Mouse (Mus musculus) ES-E14 (cell line): ENCODE data around the gene Rdh14. TPM values are rescaled to one million over a fixed set of nuclear protein-coding genes. Genes with fewer than 3 reads are reported as not detected.

Source experiments
- DNase-seq: peaks from one replicate; pipeline ENCODE4 v3.0.0-alpha.2; 2013; ENCODE audit warnings: low read depth, low spot score
- H3K27ac ChIP-seq: 2 replicates; pipeline ENCODE4 v1.5.1; 2012; ENCODE audit warnings: low read depth, mild to moderate bottlenecking, low read length, moderate library complexity, mixed read lengths; ENCODE audit not compliant: poor library complexity, insufficient read depth, severe bottlenecking
- H3K36me3 ChIP-seq: 2 replicates; pipeline ENCODE4 v1.6.1; 2012; ENCODE audit warnings: mild to moderate bottlenecking, low read length, moderate library complexity, mixed read lengths; ENCODE audit not compliant: control insufficient read depth, poor library complexity, insufficient read depth, severe bottlenecking
- H3K4me1 ChIP-seq, 2 experiments: fragments of 150-350 bp in 1 of 2; sonication (generic) in 1 of 2; 2 replicates each; pipeline ENCODE4 v1.6.1; 2012; ENCODE audit warnings: low read length in 2 of 2, mild to moderate bottlenecking in 1 of 2, mixed read lengths in 1 of 2; ENCODE audit not compliant: control insufficient read depth in 2 of 2, insufficient read depth in 2 of 2, poor library complexity in 1 of 2
- H3K4me3 ChIP-seq, 2 experiments: fragments of 150-350 bp in 1 of 2; sonication (generic) in 1 of 2; 2 replicates each; pipeline ENCODE4 v1.5.1; 2012; ENCODE audit warnings: low read length in 2 of 2, low read depth in 1 of 2, mild to moderate bottlenecking in 1 of 2, mixed read lengths in 1 of 2; ENCODE audit not compliant: insufficient read depth in 1 of 2, poor library complexity in 1 of 2, severe bottlenecking in 1 of 2
- H3K9ac ChIP-seq: 2 replicates; pipeline ENCODE4 v1.6.1; 2012; ENCODE audit warnings: low read depth, mild to moderate bottlenecking, low read length, mixed read lengths; ENCODE audit not compliant: poor library complexity, insufficient read depth, severe bottlenecking
- H3K9me3 ChIP-seq: fragments of 150-350 bp; sonication (generic); 2 replicates; pipeline ENCODE4 v1.6.1; 2012; ENCODE audit warnings: low read depth, mild to moderate bottlenecking, low read length; ENCODE audit not compliant: control insufficient read depth, insufficient read depth
- CHD2 ChIP-seq: IDR thresholded peaks from 2 replicates; pipeline ENCODE4 v1.6.1; 2014; ENCODE audit warnings: mild to moderate bottlenecking, low read depth, low read length, inconsistent platforms
- HCFC1 ChIP-seq: IDR thresholded peaks from 2 replicates; pipeline ENCODE4 v1.6.1; 2012; ENCODE audit warnings: low read length, inconsistent platforms, borderline replicate concordance; ENCODE audit not compliant: insufficient read depth
- MAFK ChIP-seq: IDR thresholded peaks from 2 replicates; pipeline ENCODE4 v1.6.1; 2014; ENCODE audit warnings: mild to moderate bottlenecking, low read depth, low read length, inconsistent platforms; ENCODE audit not compliant: insufficient read depth
- ZC3H11A ChIP-seq: IDR thresholded peaks from 2 replicates; pipeline ENCODE4 v1.6.1; 2012; ENCODE audit warnings: low read depth, mild to moderate bottlenecking, inconsistent platforms, low read length, borderline replicate concordance
- ZNF384 ChIP-seq: IDR thresholded peaks from 2 replicates; pipeline ENCODE4 v1.6.1; 2012; ENCODE audit warnings: low read depth, low read length, inconsistent platforms
- in situ Hi-C, 2 experiments: fragments of 600-800 bp; cut with MboI; formaldehyde crosslinking; loops; one replicate each; pipeline ENCODE4 v1.15.1; 2025; ENCODE audit warnings: low sequenced_read_pairs in 2 of 2, inconsistent platforms in 1 of 2; ENCODE audit not compliant: unreplicated experiment in 2 of 2
- total RNA-seq: library from RNA; depleted of rRNA; stranded (reverse); fragments of 300-350 nt; gene quantifications from 2 replicates; pipeline ENCODE4 v1.2.3, GENCODE M21; 2012

Rdh14 gene
- total RNA-seq, 1 experiment: 5.7 TPM

GRCm38 (mm10) chr12:10402421-10403115 lies 12.0 kb downstream of the Rdh14 start:
- Histone ChIP-seq H3K4me1 (no peaks in the 10 kb centered on the region), H3K36me3 (no peaks in the 10 kb centered on the region), H3K9me3 (no peaks in the 10 kb centered on the region), H3K9ac (no peak overlapping the region), H3K4me3 (no peak overlapping the region), H3K27ac (no peak overlapping the region)
- TF ChIP-seq MAFK: no peak
- TF ChIP-seq HCFC1: no peak
- no peak for TF ChIP-seq ZC3H11A
- TF ChIP-seq CHD2: no peak
- no peak for TF ChIP-seq ZNF384
- DNase-seq: no peak
- in situ Hi-C loops: no loop called here

GRCm38 (mm10) chr12:10410511-10411179 lies 20.1 kb downstream of the Rdh14 start:
- Histone ChIP-seq H3K27ac (no peak overlapping the region), H3K4me3 (no peak overlapping the region), H3K9ac (no peak overlapping the region), H3K4me1 (no peaks in the 10 kb centered on the region), H3K9me3 (no peaks in the 10 kb centered on the region), H3K36me3 (no peaks in the 10 kb centered on the region)
- no peak for DNase-seq
- in situ Hi-C loops: no loop called here
- TF ChIP-seq CHD2 (no peak), ZC3H11A (no peak), HCFC1 (no peak), MAFK (no peak), ZNF384 (no peak)

GRCm38 (mm10) chr12:10411453-10411852 lies 20.9 kb downstream of the Rdh14 start:
- Histone ChIP-seq H3K9ac (no peak overlapping the region), H3K4me1 (no peaks in the 10 kb centered on the region), H3K4me3 (no peak overlapping the region), H3K36me3 (no peaks in the 10 kb centered on the region), H3K27ac (no peak overlapping the region), H3K9me3 (no peaks in the 10 kb centered on the region)
- TF ChIP-seq HCFC1 (no peak), CHD2 (no peak), ZC3H11A (no peak), ZNF384 (no peak), MAFK (no peak)
- in situ Hi-C loops: no loop called here
- DNase-seq: no peak

DNA sequence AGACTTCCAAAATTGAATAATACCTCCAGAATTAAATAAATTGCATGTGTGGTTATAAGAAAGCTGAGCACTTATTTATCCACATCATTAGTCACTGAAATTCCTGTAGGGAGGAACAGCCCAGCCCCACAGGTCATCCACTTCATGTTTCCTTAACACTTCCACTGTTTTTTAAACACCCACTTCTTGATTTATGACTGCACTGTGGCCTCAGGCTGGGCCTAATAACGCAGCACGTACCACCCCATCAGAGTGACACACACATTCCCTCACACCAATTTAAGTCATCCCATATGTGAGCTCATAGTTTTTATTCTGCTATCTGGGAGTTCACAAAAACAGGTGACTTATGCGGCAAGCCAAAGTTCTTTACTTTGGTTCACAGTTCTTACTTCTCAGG lies 31.8 kb downstream of the Rdh14 start:
- no peak for TF ChIP-seq ZNF384
- TF ChIP-seq HCFC1: no peak
- no peak for TF ChIP-seq MAFK
- no peak for TF ChIP-seq ZC3H11A
- no peak for TF ChIP-seq CHD2

More for the DNA sequence above, 31.8 kb downstream of the Rdh14 start:
- no peak for DNase-seq
- H3K36me3 ChIP-seq: no peaks in the 10 kb centered on the region
- in situ Hi-C loops: no loop called here
- H3K9ac ChIP-seq: no peak overlapping the region
- no peaks in the 10 kb centered on the region for H3K4me1 ChIP-seq
- no peak overlapping the region for H3K4me3 ChIP-seq
- no peak overlapping the region for H3K27ac ChIP-seq
- H3K9me3 ChIP-seq: no peaks in the 10 kb centered on the region
